Mouse (Mus musculus): Measurements from ENCODE around the gene Ubqln4. TPM values are rescaled to one million over a fixed set of nuclear protein-coding genes. Genes with fewer than 3 reads are reported as not detected.

Gene Ubqln4
- total and polyA plus RNA-seq, 3 experiments = 43.6 to 171 (median 83.0) TPM

DNA sequence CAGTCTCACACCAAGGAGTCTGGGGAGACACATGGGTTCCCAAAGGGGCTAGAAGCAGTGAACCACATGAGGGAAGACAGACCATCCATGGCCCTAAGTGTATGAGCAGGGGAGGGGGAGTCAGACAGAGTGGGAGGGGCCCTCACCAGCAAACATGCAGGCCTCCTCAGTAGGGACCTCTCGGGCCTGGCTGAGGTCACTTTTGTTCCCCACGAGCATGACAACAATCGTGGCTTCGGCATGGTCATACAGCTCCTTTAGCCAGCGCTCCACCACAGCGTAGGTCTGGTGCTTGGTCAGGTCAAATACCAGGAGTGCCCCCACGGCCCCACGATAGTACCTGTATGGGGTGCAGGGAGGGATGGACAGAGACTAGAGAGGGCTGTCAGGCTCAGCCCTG, 10.4 kb upstream of the Ubqln4 start:
- DNase-seq (ENCODE audit: low read depth, low spot score) = no peak
- H3K79me2 ChIP-seq (ENCODE audit: control insufficient read depth, insufficient read depth, low read length, poor library complexity) = no peaks in the 10 kb centered on the region
- H3K9ac ChIP-seq (ENCODE audit: control insufficient read depth, low read depth, low read length, poor library complexity, severe bottlenecking) = no peak overlapping the region
- H3K27me3 ChIP-seq (ENCODE audit: control insufficient read depth in 1 of 2, insufficient read depth in 2 of 2, low read length in 2 of 2) = no peaks in the 10 kb centered on the region
- H3K4me1 ChIP-seq (ENCODE audit: control insufficient read depth in 1 of 2, insufficient read depth in 2 of 2, low read length in 2 of 2) = peaks cover 17 to 24% of the 10 kb centered on the region in 2 experiments
- H3K4me3 ChIP-seq (ENCODE audit: control insufficient read depth in 1 of 2, insufficient read depth in 1 of 2, low read depth in 2 of 2, low read length in 2 of 2) = no peak overlapping the region
- H3K36me3 ChIP-seq (ENCODE audit: control insufficient read depth in 1 of 2, insufficient read depth in 2 of 2, low read length in 2 of 2) = peaks cover 0 to 12% of the 10 kb centered on the region in 2 experiments; a peak in 2 of 4 replicates
- no peak for TF ChIP-seq HCFC1 (IDR thresholded peaks at IDR 0.05; ENCODE audit: low read depth, low read length)
- no peak for TF ChIP-seq MAFK (IDR thresholded peaks at IDR 0.05; ENCODE audit: borderline replicate concordance, low read depth, low read length)
- TF ChIP-seq POLR2AphosphoS5 (IDR thresholded peaks at IDR 0.05; ENCODE audit: borderline replicate concordance, low read depth, low read length) = no peak
- TF ChIP-seq GABPA (IDR thresholded peaks at IDR 0.05; ENCODE audit: low read depth, low read length) = no peak
- no peak for TF ChIP-seq EP300 (IDR thresholded peaks at IDR 0.05; ENCODE audit: low read depth in 1 of 2, low read length in 2 of 2)
- no peak for TF ChIP-seq BHLHE40 (IDR thresholded peaks at IDR 0.05; ENCODE audit: borderline replicate concordance, low read depth, low read length)
- TF ChIP-seq ZNF384 (IDR thresholded peaks at IDR 0.05; ENCODE audit: low read depth, low read length) = no peak
- no peak for TF ChIP-seq NRF1 (IDR thresholded peaks at IDR 0.05; ENCODE audit: insufficient read depth, low read depth, low read length, poor library complexity, severe bottlenecking)
- TF ChIP-seq MAX (IDR thresholded peaks at IDR 0.05; ENCODE audit: low read length) = no peak
- no peak for TF ChIP-seq MYC (IDR thresholded peaks at IDR 0.05; ENCODE audit: low read depth, low read length)
- TF ChIP-seq MXI1 (IDR thresholded peaks at IDR 0.05; ENCODE audit: low read depth, low read length) = no peak
- no peak for TF ChIP-seq RAD21 (IDR thresholded peaks at IDR 0.05; ENCODE audit: low read depth, low read length)
- no peak for TF ChIP-seq CHD1 (IDR thresholded peaks at IDR 0.05; ENCODE audit: low read depth, low read length)
- no peak for TF ChIP-seq GATA1 (IDR thresholded peaks at IDR 0.05; ENCODE audit: low read depth, low read length)
- TF ChIP-seq ELF1 (IDR thresholded peaks at IDR 0.05; ENCODE audit: low read depth, low read length) = no peak
- no peak for TF ChIP-seq ZMIZ1 (IDR thresholded peaks at IDR 0.05; ENCODE audit: low read depth, low read length)
- TF ChIP-seq TBP (IDR thresholded peaks at IDR 0.05; ENCODE audit: low read depth, low read length) = no peak
- no peak overlapping the region for H3K27ac ChIP-seq (ENCODE audit: control insufficient read depth, low read depth, low read length)
- no peaks in the 10 kb centered on the region for H3K9me3 ChIP-seq (replicated peaks; ENCODE audit: insufficient read depth, low read length)

GRCm38 (mm10) chr3:88543651-88544410, 9.7 kb upstream of the Ubqln4 start:
- DNase-seq (ENCODE audit: low read depth, low spot score) = peak; percentile 61
- Histone ChIP-seq H3K79me2 (ENCODE audit: control insufficient read depth, insufficient read depth, low read length, poor library complexity) (no peaks in the 10 kb centered on the region), H3K27me3 (ENCODE audit: control insufficient read depth in 1 of 2, insufficient read depth in 2 of 2, low read length in 2 of 2) (no peaks in the 10 kb centered on the region), H3K9me3 (replicated peaks; ENCODE audit: insufficient read depth, low read length) (no peaks in the 10 kb centered on the region), H3K4me1 (ENCODE audit: control insufficient read depth in 1 of 2, insufficient read depth in 2 of 2, low read length in 2 of 2) (peaks cover 17 to 24% of the 10 kb centered on the region in 2 experiments), H3K9ac (ENCODE audit: control insufficient read depth, low read depth, low read length, poor library complexity, severe bottlenecking) (no peak overlapping the region), H3K36me3 (ENCODE audit: control insufficient read depth in 1 of 2, insufficient read depth in 2 of 2, low read length in 2 of 2) (peaks cover 0 to 12% of the 10 kb centered on the region in 2 experiments; a peak in 2 of 4 replicates), H3K27ac (ENCODE audit: control insufficient read depth, low read depth, low read length) (no peak overlapping the region), H3K4me3 (ENCODE audit: control insufficient read depth in 1 of 2, insufficient read depth in 1 of 2, low read depth in 2 of 2, low read length in 2 of 2) (no peak overlapping the region)
- TF ChIP-seq USF2 (IDR thresholded peaks at IDR 0.05; ENCODE audit: borderline replicate concordance in 1 of 2, insufficient read depth in 1 of 2, low read depth in 1 of 2, low read length in 2 of 2) = no peak
- no peak for TF ChIP-seq CHD1 (IDR thresholded peaks at IDR 0.05; ENCODE audit: low read depth, low read length)
- TF ChIP-seq USF1 (IDR thresholded peaks at IDR 0.05; ENCODE audit: low read depth, low read length) = no peak
- TF ChIP-seq MAZ (IDR thresholded peaks at IDR 0.05; ENCODE audit: low read depth, low read length) = no peak
- TF ChIP-seq GATA1 (IDR thresholded peaks at IDR 0.05; ENCODE audit: low read depth, low read length) = peak; percentile 62
- TF ChIP-seq ELF1 (IDR thresholded peaks at IDR 0.05; ENCODE audit: low read depth, low read length) = peak; percentile 60; the same call in 1 of the 2 replicates
- no peak for TF ChIP-seq MEF2A (IDR thresholded peaks at IDR 0.05; ENCODE audit: extremely low read depth, insufficient replicate concordance, low read depth, low read length, poor library complexity, severe bottlenecking)
- TF ChIP-seq TCF12 (IDR thresholded peaks at IDR 0.05; ENCODE audit: low read depth, low read length) = peak; percentile 44; the same call in 1 of the 2 replicates
- no peak for TF ChIP-seq POLR2AphosphoS5 (IDR thresholded peaks at IDR 0.05; ENCODE audit: borderline replicate concordance, low read depth, low read length)
- no peak for TF ChIP-seq E2F4 (IDR thresholded peaks at IDR 0.05; ENCODE audit: borderline replicate concordance, low read depth, low read length)
- TF ChIP-seq MXI1 (IDR thresholded peaks at IDR 0.05; ENCODE audit: low read depth, low read length) = no peak
- TF ChIP-seq BHLHE40 (IDR thresholded peaks at IDR 0.05; ENCODE audit: borderline replicate concordance, low read depth, low read length) = 0 out of 2 replicates have a peak, but pooled peaks have one; percentile 53
- no peak for TF ChIP-seq ZMIZ1 (IDR thresholded peaks at IDR 0.05; ENCODE audit: low read depth, low read length)
- TF ChIP-seq EP300 (IDR thresholded peaks at IDR 0.05; ENCODE audit: low read depth in 1 of 2, low read length in 2 of 2) = peak; percentile 48 to 70; a peak in 2 of 4 replicates
- peak; percentile 52 for TF ChIP-seq ETS1 (IDR thresholded peaks at IDR 0.05; ENCODE audit: low read depth, low read length)
- no peak for TF ChIP-seq GABPA (IDR thresholded peaks at IDR 0.05; ENCODE audit: low read depth, low read length)
- TF ChIP-seq ZKSCAN1 (IDR thresholded peaks at IDR 0.05; ENCODE audit: low read depth, low read length) = no peak
- no peak for TF ChIP-seq MAFK (IDR thresholded peaks at IDR 0.05; ENCODE audit: borderline replicate concordance, low read depth, low read length)
- peak; percentile 26 for TF ChIP-seq TAL1 (IDR thresholded peaks at IDR 0.05; ENCODE audit: low read length)
- TF ChIP-seq ZNF384 (IDR thresholded peaks at IDR 0.05; ENCODE audit: low read depth, low read length) = no peak

All from MEL (cell line).